Mouse (Mus musculus) liver, embryonic 15.5 days (tissue): ENCODE results near the gene Blm. TPM values are rescaled to one million over a fixed set of nuclear protein-coding genes. Genes with fewer than 3 reads are reported as not detected.

Experiments
- ATAC-seq: fragments of 200-750 bp; cut with Nextera tagmentation; 2 replicates; pipeline ENCODE4 v1.8.0; 2017; ENCODE audit warnings: moderate number of reproducible peaks, mild to moderate bottlenecking, moderate library complexity; ENCODE audit not compliant: insufficient read depth
- H3K27ac ChIP-seq: fragments of 300-500 bp; sonication (generic); replicated peaks from 2 replicates; pipeline ENCODE4 v1.5.1; 2015; ENCODE audit warnings: mild to moderate bottlenecking, inconsistent platforms
- H3K27me3 ChIP-seq: fragments of 300-500 bp; sonication (generic); 2 replicates; pipeline ENCODE4 v1.6.1; 2015; ENCODE audit warnings: mild to moderate bottlenecking, inconsistent platforms
- H3K36me3 ChIP-seq: fragments of 300-500 bp; sonication (generic); replicated peaks from 2 replicates; pipeline ENCODE4 v1.6.1; 2015; ENCODE audit warnings: moderate library complexity, mild to moderate bottlenecking, inconsistent platforms
- H3K4me1 ChIP-seq: fragments of 300-500 bp; sonication (generic); replicated peaks from 2 replicates; pipeline ENCODE4 v1.6.1; 2015; ENCODE audit warnings: inconsistent platforms
- H3K4me2 ChIP-seq: fragments of 300-500 bp; sonication (generic); 2 replicates; pipeline ENCODE4 v1.6.1; 2015; ENCODE audit warnings: moderate library complexity, mild to moderate bottlenecking, inconsistent platforms
- H3K4me3 ChIP-seq: fragments of 300-500 bp; sonication (generic); replicated peaks from 2 replicates; pipeline ENCODE4 v1.5.1; 2015; ENCODE audit warnings: mild to moderate bottlenecking, inconsistent platforms
- H3K9ac ChIP-seq: fragments of 300-500 bp; sonication (generic); 2 replicates; pipeline ENCODE4 v1.6.1; 2015; ENCODE audit warnings: moderate library complexity, mild to moderate bottlenecking, inconsistent platforms
- H3K9me3 ChIP-seq: fragments of 300-500 bp; sonication (generic); replicated peaks from 2 replicates; pipeline ENCODE4 v1.6.1; 2016; ENCODE audit warnings: inconsistent platforms
- WGBS: fragments of 180-500 bp; shearing (Covaris S2); methylation state at CpG from one replicate; pipeline ENCODE4 v1.1.7; 2015; ENCODE audit warnings: mixed read lengths; ENCODE audit not compliant: insufficient replicate concordance; 5-methylcytosine and 5-hydroxymethylcytosine counted together
- polyA plus RNA-seq: library from polyadenylated mRNA; unstranded; fragments of >200 nt; fragmentation: Nextera tagmentation; extraction: Ambion mirVana; gene quantifications from 2 replicates; pipeline ENCODE4 v1.2.1, GENCODE M21; 2015

Blm gene
- polyA plus RNA-seq, 1 experiment from 2014 or later = 27.4 TPM

DNA sequence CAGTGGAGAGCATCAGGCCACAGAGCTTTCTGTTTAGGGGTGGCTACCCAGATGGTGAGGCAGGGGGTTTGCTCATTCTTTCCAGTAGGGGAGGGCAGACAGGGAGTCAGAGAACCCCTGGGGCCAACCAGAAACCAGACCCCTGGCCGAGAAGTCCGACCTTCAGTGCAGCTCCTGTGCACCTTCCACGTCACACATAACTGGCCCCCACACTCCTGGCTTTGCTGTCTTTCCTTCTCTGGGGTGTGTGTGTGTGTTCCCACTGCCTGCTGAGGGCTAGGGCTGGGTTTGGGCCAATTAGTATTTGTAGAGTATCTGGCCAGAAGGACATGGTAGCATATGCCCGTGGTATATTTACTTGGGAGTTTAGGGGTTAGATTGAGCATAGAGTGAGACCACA, 84.6 kb downstream of the Blm start:
- WGBS = 53% methylated on average over 4 of the region's 4 CpGs
- Histone ChIP-seq H3K9ac (no peak overlapping the region), H3K4me1 (peaks cover 64% of the 10 kb centered on the region)

DNA sequence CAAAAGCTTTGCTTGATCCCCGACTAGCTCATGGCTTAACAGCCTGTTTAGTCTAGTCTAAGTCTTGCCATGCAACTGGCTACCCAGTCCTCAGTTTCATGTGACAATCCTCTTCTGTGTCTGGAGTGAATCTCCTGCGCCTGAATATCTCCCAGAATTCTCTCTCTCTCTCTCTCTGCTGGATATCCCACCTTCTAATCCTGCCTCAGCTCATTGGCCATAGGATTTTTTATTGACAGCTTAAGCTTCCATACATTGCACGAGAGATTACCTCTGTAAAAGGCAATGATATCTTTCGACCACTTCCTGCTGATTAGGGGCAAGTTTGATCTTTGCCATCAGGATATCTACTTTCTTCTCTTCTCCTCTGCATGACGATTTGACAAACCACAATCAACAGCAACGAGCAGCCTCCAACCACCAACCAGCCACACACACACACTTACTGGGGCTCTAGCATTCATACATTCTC, 85.3 kb downstream of the Blm start:
- WGBS = 16% methylated on average over 6 of the region's 6 CpGs

More for the DNA sequence above, 84.6 kb downstream of the Blm start:
- H3K36me3 ChIP-seq = peaks cover 34% of the 10 kb centered on the region
- H3K27me3 ChIP-seq = no peaks in the 10 kb centered on the region
- no peak overlapping the region for H3K4me3 ChIP-seq
- H3K9me3 ChIP-seq = no peaks in the 10 kb centered on the region
- H3K4me2 ChIP-seq = peak overlapping the region; percentile 10; the same call in 1 of the 2 replicates
- peak overlapping the region; percentile 62 for H3K27ac ChIP-seq
- no peak for ATAC-seq

DNA sequence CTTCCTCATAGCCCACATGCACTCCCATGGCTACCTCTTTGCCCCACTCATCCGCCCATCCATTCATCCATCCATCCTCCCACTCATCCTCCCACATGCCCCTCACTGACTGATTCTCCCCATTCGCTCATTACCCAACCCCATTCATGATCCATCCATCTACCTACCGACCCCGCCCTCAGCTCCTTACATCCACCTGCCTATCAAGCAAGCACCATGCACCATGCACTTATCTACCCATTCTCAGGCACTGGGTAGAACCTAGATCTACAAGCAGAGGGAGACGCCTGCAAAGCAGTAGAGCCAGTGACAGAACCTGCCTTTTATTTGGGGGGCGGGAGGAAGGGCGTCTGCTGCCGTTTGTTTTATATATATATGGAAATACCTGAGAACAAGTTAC, 87.6 kb downstream of the Blm start:
- peaks cover 5% of the 10 kb centered on the region; the same call in 1 of the 2 replicates for H3K36me3 ChIP-seq
- no peaks in the 10 kb centered on the region for H3K27me3 ChIP-seq
- no peak overlapping the region for H3K27ac ChIP-seq
- no peak overlapping the region for H3K4me3 ChIP-seq
- H3K9ac ChIP-seq = no peak overlapping the region
- 29% methylated on average over 8 of the region's 8 CpGs for WGBS
- peaks cover 78% of the 10 kb centered on the region for H3K4me1 ChIP-seq
- peak overlapping the region; percentile 23 for H3K4me2 ChIP-seq
- ATAC-seq = peak; percentile 56
- no peaks in the 10 kb centered on the region for H3K9me3 ChIP-seq

More for the DNA sequence above, 85.3 kb downstream of the Blm start:
- Histone ChIP-seq H3K36me3 (peaks cover 27% of the 10 kb centered on the region), H3K4me2 (peak overlapping the region; percentile 10; the same call in 1 of the 2 replicates), H3K27ac (peak overlapping the region; percentile 62; the same call in 1 of the 2 replicates), H3K9ac (no peak overlapping the region), H3K9me3 (no peaks in the 10 kb centered on the region), H3K4me1 (peaks cover 71% of the 10 kb centered on the region), H3K27me3 (no peaks in the 10 kb centered on the region), H3K4me3 (no peak overlapping the region)
- ATAC-seq = no peak

- Histone ChIP-seq H3K4me3 (no peak overlapping the region), H3K4me1 (peaks cover 77% of the 10 kb centered on the region), H3K9me3 (no peaks in the 10 kb centered on the region), H3K27ac (peak overlapping the region; percentile 77; the same call in 1 of the 2 replicates), H3K36me3 (0 out of 2 replicates have a peak, but pooled peaks cover 3% of the 10 kb centered on the region), H3K9ac (no peak overlapping the region), H3K27me3 (no peaks in the 10 kb centered on the region), H3K4me2 (peak overlapping the region; percentile 50; the same call in 1 of the 2 replicates)
- no peak for ATAC-seq
- WGBS = 63% methylated on average over 7 of the region's 7 CpGs
Observed at GRCm38 (mm10) chr7:80446221-80446878, 88.6 kb downstream of the Blm start.

DNA sequence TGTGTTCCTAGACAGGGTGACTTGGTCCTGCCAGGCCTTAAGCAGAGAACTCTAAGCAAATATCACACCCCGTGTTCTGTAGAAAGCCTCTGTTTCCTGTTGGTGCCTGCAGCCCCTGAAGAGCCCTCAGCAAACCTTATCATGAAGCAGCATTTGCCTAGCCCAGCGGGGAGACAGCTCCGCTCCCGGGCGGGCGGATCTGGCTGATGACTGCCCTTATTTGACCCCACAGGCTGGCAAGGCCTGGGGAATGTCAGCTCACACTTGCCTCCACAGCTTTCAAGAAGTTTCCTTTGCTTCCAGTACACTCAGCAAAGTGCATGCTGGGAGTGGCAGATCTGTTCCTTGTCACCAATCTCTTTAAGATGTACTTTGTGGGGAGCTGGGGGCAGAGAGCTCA, 89.4 kb downstream of the Blm start:
- peak overlapping the region; percentile 77 for H3K27ac ChIP-seq
- H3K4me1 ChIP-seq = peaks cover 70% of the 10 kb centered on the region
- peak; percentile 76 for ATAC-seq
- H3K4me3 ChIP-seq = no peak overlapping the region
- H3K9ac ChIP-seq = no peak overlapping the region
- WGBS = 8% methylated on average over 6 of the region's 6 CpGs
- peak overlapping the region; percentile 50 for H3K4me2 ChIP-seq
- no peaks in the 10 kb centered on the region for H3K9me3 ChIP-seq
- H3K36me3 ChIP-seq = 0 out of 2 replicates have a peak, but pooled peaks cover 3% of the 10 kb centered on the region
- H3K27me3 ChIP-seq = no peaks in the 10 kb centered on the region

DNA sequence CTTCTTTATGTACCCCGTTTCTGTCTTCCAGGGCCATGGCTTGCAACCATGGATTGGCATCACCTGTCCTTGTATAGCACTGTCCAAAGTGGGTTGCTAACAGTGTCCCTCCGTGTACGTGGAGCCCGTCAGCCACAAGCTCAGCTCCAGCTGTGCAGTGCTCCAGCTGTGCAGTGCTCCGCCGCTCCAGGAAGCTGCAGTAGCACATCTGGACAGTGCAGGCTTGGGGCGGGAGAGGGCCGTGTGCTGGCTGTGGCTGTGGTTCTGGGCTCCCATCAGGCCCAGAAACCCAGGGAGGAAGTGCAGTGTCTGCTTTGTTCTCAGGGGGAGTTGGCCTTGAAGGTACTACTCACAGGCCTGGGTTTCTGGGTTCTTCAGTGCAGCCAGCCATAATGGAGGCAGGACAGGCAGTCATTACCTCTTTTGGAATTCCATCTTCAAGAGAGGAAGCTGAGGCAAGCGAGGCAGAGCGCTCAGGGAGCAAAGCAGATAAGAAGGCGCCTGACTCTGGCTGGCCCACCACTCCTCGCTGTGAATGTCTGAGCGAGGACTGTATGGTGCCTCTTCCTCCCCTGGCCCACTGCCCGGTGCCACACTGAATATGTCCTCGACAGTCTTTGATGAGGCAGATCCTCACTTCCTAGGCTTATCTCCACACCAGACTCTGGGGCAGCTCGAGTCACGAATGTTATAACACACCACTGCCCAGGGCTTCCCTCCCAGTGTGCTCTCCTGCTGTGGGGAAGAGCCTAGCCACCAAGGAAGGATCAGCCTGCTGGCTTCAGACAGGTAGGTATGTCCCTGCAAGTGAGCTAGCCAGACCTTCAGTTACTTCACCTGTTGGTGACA, 90.3 kb downstream of the Blm start:
- ATAC-seq = peak; percentile 43
- no peak overlapping the region for H3K4me3 ChIP-seq
- no peaks in the 10 kb centered on the region; the same call in 1 of the 2 replicates for H3K27me3 ChIP-seq
- no peaks in the 10 kb centered on the region for H3K36me3 ChIP-seq
- H3K4me1 ChIP-seq = peaks cover 61% of the 10 kb centered on the region
- no peak overlapping the region for H3K9ac ChIP-seq
- H3K9me3 ChIP-seq = no peaks in the 10 kb centered on the region
- WGBS = 27% methylated on average over 17 of the region's 17 CpGs
- peak overlapping the region; percentile 50 for H3K4me2 ChIP-seq
- H3K27ac ChIP-seq = peak overlapping the region; percentile 77

DNA sequence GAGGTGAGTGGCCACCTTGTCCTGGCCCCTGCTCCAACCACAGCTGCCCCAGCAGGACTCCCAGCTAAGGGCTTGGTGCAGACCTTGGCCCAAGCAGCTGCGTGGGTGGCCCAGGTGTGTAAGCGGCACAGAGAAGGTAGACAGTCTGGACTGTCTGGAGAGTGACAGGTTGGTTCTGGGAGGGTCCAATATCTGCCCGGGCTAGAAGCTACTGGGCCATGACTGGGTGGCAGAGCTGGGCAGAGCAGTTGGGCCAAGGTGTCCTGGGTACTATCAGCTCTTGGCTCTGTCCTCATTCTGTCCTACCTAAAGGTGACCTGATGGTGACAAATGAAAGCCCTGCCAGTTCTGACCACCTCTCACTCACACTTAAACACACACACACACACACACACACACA, 91.8 kb downstream of the Blm start:
- Histone ChIP-seq H3K27ac (no peak overlapping the region), H3K9ac (no peak overlapping the region), H3K4me3 (no peak overlapping the region), H3K4me2 (no peak overlapping the region), H3K9me3 (no peaks in the 10 kb centered on the region), H3K4me1 (peaks cover 53% of the 10 kb centered on the region), H3K27me3 (no peaks in the 10 kb centered on the region; the same call in 1 of the 2 replicates), H3K36me3 (no peaks in the 10 kb centered on the region)
- 76% methylated on average over 3 of the region's 3 CpGs for WGBS
- no peak for ATAC-seq

- WGBS = 74% methylated on average over 11 of the region's 11 CpGs
- Histone ChIP-seq H3K4me1 (peaks cover 48% of the 10 kb centered on the region), H3K9me3 (no peaks in the 10 kb centered on the region), H3K9ac (no peak overlapping the region), H3K4me3 (no peak overlapping the region), H3K36me3 (no peaks in the 10 kb centered on the region), H3K27me3 (no peaks in the 10 kb centered on the region; the same call in 1 of the 2 replicates), H3K27ac (no peak overlapping the region), H3K4me2 (no peak overlapping the region)
- ATAC-seq = no peak
Observed at GRCm38 (mm10) chr7:80441986-80442904, 92.7 kb downstream of the Blm start.

DNA sequence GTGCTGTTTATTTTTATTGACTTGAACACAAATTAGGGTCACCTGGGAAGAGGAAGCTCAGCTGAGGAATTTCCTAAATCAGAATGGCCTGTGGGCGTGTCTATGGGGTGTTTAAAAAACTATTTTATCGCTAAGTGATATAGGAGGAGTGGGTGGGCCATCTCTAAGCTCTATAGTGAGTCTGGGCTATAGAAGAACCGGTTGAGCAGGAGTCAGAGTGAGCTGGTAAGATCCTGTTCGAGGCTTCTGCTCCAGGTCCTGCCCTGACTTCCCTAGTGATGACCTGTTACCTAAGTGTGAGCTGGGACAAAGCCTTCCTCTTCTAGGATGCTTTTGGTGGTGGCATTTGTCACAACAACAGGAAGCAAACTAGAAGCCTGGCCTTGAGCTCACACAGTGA, 94.2 kb downstream of the Blm start:
- 47% methylated on average over 4 of the region's 4 CpGs for WGBS
- H3K4me2 ChIP-seq = no peak overlapping the region
- no peaks in the 10 kb centered on the region for H3K9me3 ChIP-seq
- no peaks in the 10 kb centered on the region for H3K36me3 ChIP-seq
- peaks cover 33% of the 10 kb centered on the region for H3K4me1 ChIP-seq
- H3K4me3 ChIP-seq = no peak overlapping the region
- H3K9ac ChIP-seq = no peak overlapping the region
- no peaks in the 10 kb centered on the region; the same call in 1 of the 2 replicates for H3K27me3 ChIP-seq
- H3K27ac ChIP-seq = no peak overlapping the region
- ATAC-seq = no peak

GRCm38 (mm10) chr7:80439789-80440488, 95.0 kb downstream of the Blm start:
- H3K36me3 ChIP-seq = no peaks in the 10 kb centered on the region
- peaks cover 28% of the 10 kb centered on the region for H3K4me1 ChIP-seq
- no peak overlapping the region for H3K4me2 ChIP-seq
- no peak overlapping the region for H3K9ac ChIP-seq
- H3K27me3 ChIP-seq = no peaks in the 10 kb centered on the region; the same call in 1 of the 2 replicates
- no peak overlapping the region for H3K4me3 ChIP-seq
- no peak overlapping the region for H3K27ac ChIP-seq
- H3K9me3 ChIP-seq = no peaks in the 10 kb centered on the region
- WGBS = 68% methylated on average over 10 of the region's 10 CpGs
- no peak for ATAC-seq
